Comparison of ENCODE assay signal across 25 mouse cellular contexts in genomic region chr7:70780742-70781332, GRCm38 (mm10).
DNase-seq lines count a peak whose midpoint lies in the region; ATAC-seq lines count a peak whose summit lies in the region.
"Had no signal": no experiment of that assay in that cellular context is flagged by ENCODE, and none has a peak within 500 bp of the region (broad histone marks: within the 10 kb centered on the region; RNA-seq: fewer than 3 reads in every experiment).

No protein-coding gene starts in this region.

- no peak overlapping the region for H3K4me3 ChIP-seq in heart, embryonic 11.5 days (ENCODE audit: low read depth, low read length)
- H3K4me3 ChIP-seq in heart, embryonic 15.5 days = no peak overlapping the region
- H3K4me3 ChIP-seq: embryonic facial prominence, embryonic 15.5 days; erythroblast, embryonic 14.5 days; forebrain, embryonic 10.5 days; gastrocnemius, adult 2 months; hindbrain, embryonic 13.5 days; intestine, embryonic 15.5 days had no signal

- H3K9ac ChIP-seq in heart, embryonic 11.5 days (ENCODE audit: low read depth, low read length) = no peak overlapping the region
- no peak overlapping the region for H3K9ac ChIP-seq in heart, embryonic 15.5 days
- H3K9ac ChIP-seq: embryonic facial prominence, embryonic 15.5 days; hindbrain, embryonic 13.5 days; intestine, embryonic 15.5 days had no signal

- H3K4me2 ChIP-seq in heart, embryonic 11.5 days = no peak overlapping the region
- H3K4me2 ChIP-seq in heart, embryonic 15.5 days = no peak overlapping the region
- H3K4me2 ChIP-seq: embryonic facial prominence, embryonic 15.5 days; hindbrain, embryonic 13.5 days; intestine, embryonic 15.5 days had no signal

- 11% methylated on average over 2 of the region's 2 CpGs for WGBS in heart, embryonic 11.5 days (ENCODE audit: insufficient replicate concordance)
- 13% methylated on average over 2 of the region's 2 CpGs for WGBS in heart, embryonic 15.5 days

- H3K27ac ChIP-seq in heart, embryonic 11.5 days (ENCODE audit: low read depth, low read length) = no peak overlapping the region
- no peak overlapping the region for H3K27ac ChIP-seq in heart, embryonic 15.5 days
- H3K27ac ChIP-seq: embryonic facial prominence, embryonic 15.5 days; forebrain, embryonic 10.5 days; gastrocnemius, adult 2 months; hindbrain, embryonic 13.5 days; hindbrain, postnatal 0 days; intestine, embryonic 15.5 days had no signal

- H3K36me3 ChIP-seq in heart, embryonic 11.5 days (ENCODE audit: control insufficient read depth, insufficient read depth, low read length) = no peaks in the 10 kb centered on the region
- no peaks in the 10 kb centered on the region for H3K36me3 ChIP-seq in heart, embryonic 15.5 days
- H3K36me3 ChIP-seq: embryonic facial prominence, embryonic 15.5 days; forebrain, embryonic 10.5 days; G1E; hindbrain, embryonic 13.5 days; intestine, embryonic 15.5 days had no signal

- peaks cover 3% of the 10 kb centered on the region; the same call in 1 of the 2 replicates for H3K4me1 ChIP-seq in heart, embryonic 11.5 days (ENCODE audit: control insufficient read depth, insufficient read depth, low read length)
- peaks cover 7% of the 10 kb centered on the region; the same call in 1 of the 2 replicates for H3K4me1 ChIP-seq in heart, embryonic 15.5 days (replicated peaks)
- H3K4me1 ChIP-seq: embryonic facial prominence, embryonic 15.5 days; hindbrain, embryonic 13.5 days; intestine, embryonic 15.5 days had no signal

- H3K9me3 ChIP-seq in heart, embryonic 11.5 days (replicated peaks; ENCODE audit: control insufficient read depth, low read length) = no peaks in the 10 kb centered on the region
- no peaks in the 10 kb centered on the region for H3K9me3 ChIP-seq in heart, embryonic 15.5 days (replicated peaks)
- H3K9me3 ChIP-seq: embryonic facial prominence, embryonic 15.5 days; forebrain, embryonic 10.5 days; hindbrain, embryonic 13.5 days; intestine, embryonic 15.5 days had no signal

- H3K27me3 ChIP-seq in heart, embryonic 11.5 days (ENCODE audit: control insufficient read depth, insufficient read depth, low read length) = no peaks in the 10 kb centered on the region
- no peaks in the 10 kb centered on the region for H3K27me3 ChIP-seq in heart, embryonic 15.5 days
- H3K27me3 ChIP-seq: embryonic facial prominence, embryonic 15.5 days; intestine, embryonic 15.5 days had no signal

- intact Hi-C loops in heart, postnatal 14 days (cut with DNase I) = no loop called here
- intact Hi-C loops in heart, postnatal 25 days (cut with DNase I) = no loop called here

- ATAC-seq in heart, embryonic 11.5 days (replicated peaks; ENCODE audit: insufficient number of reproducible peaks, low FRiP score, low TSS enrichment) = 0 out of 2 replicates have a peak, but pooled peaks have one; percentile 31
- ATAC-seq in heart, embryonic 15.5 days (replicated peaks; ENCODE audit: insufficient number of reproducible peaks, insufficient read depth, low FRiP score, low read depth) = peak; percentile 39; the same call in 1 of the 2 replicates
- ATAC-seq: CD4-positive, CD25-positive, alpha-beta regulatory T cell, adult 4 months; forebrain, embryonic 14.5 days; hindbrain, postnatal 0 days; intestine, embryonic 15.5 days had no signal

- DNase-seq in heart, postnatal 14 days = no peak
- DNase-seq in heart, postnatal 25 days (ENCODE audit: low spot score) = no peak
- peak; percentile 51 for DNase-seq in ovary, adult 18-20 months (ENCODE audit: low spot score)
- no peak for DNase-seq in ovary, postnatal 14 days (ENCODE audit: low spot score)
- no peak for DNase-seq in right cerebral cortex, postnatal 4 days
- DNase-seq: adrenal gland, postnatal 10 days; B cell, adult 2 months; cerebellum, adult 11 months; cerebellum, adult 8-10 months; cerebellum, postnatal 14 days; embryo, embryonic 11 days; gastrocnemius, adult 2 months; gastrocnemius, postnatal 36 days; heart, adult 11 months had no signal
